Mouse (Mus musculus): Measurements from ENCODE around the gene Hibch. TPM values are rescaled to one million over a fixed set of nuclear protein-coding genes. Genes with fewer than 3 reads are reported as not detected.
A peak's percentile ranks its signal among the peaks of the same experiment; 100 is the strongest.
"Not testable (repeated sequence)": the region's sequence is repeated elsewhere in the genome, so short reads cannot be mapped to it uniquely, and the experiment has no call there.

The Hibch gene
- polyA plus RNA-seq, 1 experiment from 2014 or later = 28.3 TPM

DNA sequence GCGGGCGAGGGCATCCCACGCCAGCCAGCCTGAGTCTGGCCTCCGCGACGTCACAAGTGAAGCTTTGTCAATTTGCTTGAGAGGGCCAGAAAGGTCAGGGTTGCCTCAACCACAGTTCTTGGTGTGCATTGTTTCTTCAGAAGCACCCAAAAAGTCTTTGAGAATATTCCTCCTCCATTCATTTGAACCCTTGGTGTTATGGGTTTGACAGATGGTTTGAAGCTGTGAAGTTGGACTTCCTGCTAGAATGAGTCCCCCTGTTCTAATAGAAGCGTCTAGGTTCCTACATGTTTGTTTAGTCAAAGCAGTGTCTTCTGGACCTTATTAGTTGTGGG, 26.9 kb upstream of the Hibch start:
- no peaks in the 10 kb centered on the region for H3K36me3 ChIP-seq
- H3K4me1 ChIP-seq (replicated peaks) = peaks cover 19% of the 10 kb centered on the region
- DNase-seq (ENCODE audit: low spot score) = no peak
- H3K4me3 ChIP-seq = peak overlapping the region; percentile 68
- WGBS = 3% methylated on average over 7 of the region's 7 CpGs
- H3K9me3 ChIP-seq = no peaks in the 10 kb centered on the region
- H3K27ac ChIP-seq = peak overlapping the region; percentile 90
- no peaks in the 10 kb centered on the region for H3K27me3 ChIP-seq (ENCODE audit: insufficient read depth, poor library complexity, severe bottlenecking)

DNA sequence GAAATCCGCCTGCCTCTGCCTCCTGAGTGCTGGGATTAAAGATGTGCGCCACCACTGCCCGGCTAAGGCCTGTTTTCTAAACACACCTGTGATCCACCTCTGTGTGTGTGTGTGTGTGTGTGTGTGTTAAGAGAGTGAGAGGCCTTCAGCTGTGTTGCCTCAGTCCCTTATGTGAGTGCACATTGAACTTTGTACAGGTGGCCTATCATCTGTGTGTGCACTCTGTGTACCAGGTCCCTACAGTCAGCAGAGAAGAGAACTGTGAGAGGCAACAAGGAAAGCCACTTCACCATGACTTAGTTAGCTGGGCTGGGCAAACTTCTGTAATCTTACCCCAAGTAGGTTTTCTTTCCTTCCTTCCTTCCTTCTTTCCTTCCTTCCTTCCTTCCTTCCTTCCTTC, 5.6 kb upstream of the Hibch start:
- WGBS = 97% methylated on average over 3 of the region's 3 CpGs
- DNase-seq (ENCODE audit: low spot score) = no peak
- H3K9me3 ChIP-seq = no peaks in the 10 kb centered on the region

DNA sequence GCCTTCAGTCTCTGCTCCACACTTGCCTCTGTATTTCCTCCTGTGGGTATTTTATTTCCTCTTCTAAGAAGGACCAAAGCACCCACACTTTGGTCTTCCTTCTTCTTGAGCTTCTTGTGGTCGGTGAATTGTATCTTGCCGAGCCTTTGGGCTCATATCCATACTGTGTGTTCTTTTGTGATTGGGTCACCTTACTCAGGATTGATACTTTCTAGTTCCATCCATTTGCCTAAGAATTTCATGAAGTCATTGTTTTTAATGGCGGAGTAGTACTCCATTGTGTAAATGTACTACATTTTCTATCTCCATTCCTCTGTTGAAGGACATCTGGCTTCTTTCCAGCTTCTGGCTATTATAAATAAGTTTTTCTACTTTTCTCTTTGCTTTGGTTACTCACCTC, 375 bp upstream of the Hibch start:
- Histone ChIP-seq H3K9me3 (no peaks in the 10 kb centered on the region), H3K36me3 (no peaks in the 10 kb centered on the region), H3K27ac (peak overlapping the region; percentile 89; the same call in 1 of the 2 replicates), H3K4me1 (replicated peaks) (peaks cover 12% of the 10 kb centered on the region), H3K27me3 (ENCODE audit: insufficient read depth, poor library complexity, severe bottlenecking) (no peaks in the 10 kb centered on the region), H3K4me3 (peak overlapping the region; percentile 69)
- DNase-seq (ENCODE audit: low spot score) = no peak
- 21% methylated on average over 3 of the region's 3 CpGs for whole genome bisulfite sequencing

More for the DNA sequence above, 5.6 kb upstream of the Hibch start:
- Histone ChIP-seq H3K36me3 (no peaks in the 10 kb centered on the region), H3K4me3 (no peak overlapping the region), H3K4me1 (replicated peaks) (0 out of 2 replicates have a peak, but pooled peaks cover 1% of the 10 kb centered on the region), H3K27me3 (ENCODE audit: insufficient read depth, poor library complexity, severe bottlenecking) (no peaks in the 10 kb centered on the region), H3K27ac (no peak overlapping the region)

DNA sequence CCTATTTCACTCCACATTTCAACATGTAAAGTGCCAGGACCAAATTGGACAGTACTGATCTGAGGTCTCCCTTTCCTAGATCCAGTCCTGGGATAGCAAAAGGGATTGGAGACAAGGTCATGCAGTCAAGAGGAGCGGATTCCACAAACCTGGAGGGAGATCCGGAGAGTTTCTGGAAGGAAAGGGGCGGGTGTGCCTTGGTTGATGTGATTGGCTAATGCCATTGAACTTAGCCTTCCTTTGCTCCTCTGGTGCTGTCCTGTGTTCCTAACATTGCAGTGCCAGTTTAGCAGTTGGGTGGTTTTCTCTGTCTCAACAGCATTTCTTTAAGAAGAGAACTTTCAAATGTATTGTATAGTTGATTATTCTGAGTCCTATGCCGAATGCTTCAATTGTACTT, 1.8 kb downstream of the Hibch start:
- Histone ChIP-seq H3K4me1 (replicated peaks) (peaks cover 12% of the 10 kb centered on the region), H3K27me3 (ENCODE audit: insufficient read depth, poor library complexity, severe bottlenecking) (no peaks in the 10 kb centered on the region), H3K4me3 (no peak overlapping the region), H3K9me3 (no peaks in the 10 kb centered on the region), H3K36me3 (no peaks in the 10 kb centered on the region), H3K27ac (no peak overlapping the region)
- DNase-seq (ENCODE audit: low spot score) = no peak
- 88% methylated on average over 4 of the region's 4 CpGs for WGBS

DNA sequence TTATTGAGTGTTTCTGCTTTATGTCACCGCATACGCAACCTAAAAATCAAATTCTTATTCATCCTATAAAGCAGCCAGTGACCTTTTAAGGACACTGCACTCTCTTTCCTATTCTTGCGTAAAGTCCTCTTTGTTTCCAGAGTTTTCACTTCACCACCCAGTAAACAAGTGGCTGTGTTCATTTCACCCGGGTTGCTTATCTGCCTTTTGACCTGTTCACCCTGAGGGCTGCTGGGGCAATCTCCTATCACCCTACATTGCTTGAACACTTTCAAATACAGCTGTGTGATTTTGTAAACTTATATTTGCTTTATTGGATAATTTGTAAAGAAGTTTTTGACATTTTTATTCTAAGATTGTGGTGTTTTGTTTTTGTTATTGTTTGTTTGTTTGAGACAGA, 4.7 kb downstream of the Hibch start:
- H3K27me3 ChIP-seq (ENCODE audit: insufficient read depth, poor library complexity, severe bottlenecking) = no peaks in the 10 kb centered on the region
- H3K27ac ChIP-seq = no peak overlapping the region
- no peaks in the 10 kb centered on the region for H3K9me3 ChIP-seq
- no peak overlapping the region for H3K4me3 ChIP-seq
- WGBS = 72% methylated on average over 4 of the region's 4 CpGs
- H3K4me1 ChIP-seq (replicated peaks) = peaks cover 9% of the 10 kb centered on the region
- H3K36me3 ChIP-seq = no peaks in the 10 kb centered on the region
- DNase-seq (ENCODE audit: low spot score) = no peak

DNA sequence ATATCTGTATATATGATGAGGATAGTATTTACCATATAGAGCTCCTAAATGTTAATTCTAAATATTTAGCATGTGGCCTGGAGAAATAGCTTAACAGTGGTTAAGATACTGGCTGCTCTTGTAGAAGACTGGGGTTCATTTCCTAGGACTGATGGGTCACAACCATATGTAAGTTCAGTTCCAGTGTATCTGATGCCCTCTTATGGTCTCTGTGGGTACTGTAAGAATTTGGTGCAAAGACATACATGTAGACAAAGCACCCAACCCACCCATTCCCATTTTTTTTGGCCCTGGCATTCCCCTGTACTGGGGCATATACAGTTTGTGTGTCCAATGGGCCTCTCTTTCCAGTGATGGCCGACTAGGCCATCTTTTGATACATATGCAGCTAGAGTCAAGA, 9.3 kb downstream of the Hibch start:
- WGBS = 69% methylated on average over 1 of the region's 1 CpGs

DNA sequence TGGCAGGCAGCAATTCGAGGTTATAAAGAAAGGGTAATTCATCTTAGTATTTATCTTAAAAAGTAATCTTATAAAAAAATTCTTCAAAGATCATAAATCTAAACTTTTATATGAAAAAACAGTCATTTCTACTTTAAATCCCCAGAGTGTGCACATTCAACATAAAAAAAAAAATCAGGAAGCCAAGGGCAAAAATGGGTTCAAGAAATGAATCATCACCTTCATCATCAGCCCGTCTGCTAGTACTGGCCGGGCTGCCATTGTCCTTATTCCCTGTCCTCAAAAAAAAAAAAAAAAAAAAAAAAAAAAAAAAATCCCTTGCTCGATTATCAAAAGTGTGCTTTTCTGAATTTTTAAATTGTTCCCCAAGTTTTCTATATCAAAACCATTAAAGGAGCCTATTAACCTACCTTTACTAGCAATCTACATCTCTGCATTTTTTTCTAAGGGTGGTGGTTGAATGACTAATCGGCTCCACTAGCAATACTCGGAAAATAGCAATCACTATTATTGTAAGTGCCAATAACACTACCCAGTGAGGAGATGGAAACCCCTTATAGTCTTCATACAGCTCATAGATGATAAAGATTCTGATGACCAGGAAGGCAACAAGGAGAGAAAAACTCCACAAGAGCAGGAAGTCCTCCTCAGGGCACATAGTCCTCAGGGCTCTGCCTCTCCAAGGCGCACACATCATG, 11.3 kb downstream of the Hibch start:
- DNase-seq (ENCODE audit: low spot score) = no peak
- Histone ChIP-seq H3K27me3 (ENCODE audit: insufficient read depth, poor library complexity, severe bottlenecking) (no peaks in the 10 kb centered on the region), H3K4me1 (replicated peaks) (no peaks in the 10 kb centered on the region), H3K9me3 (no peaks in the 10 kb centered on the region), H3K4me3 (no peak overlapping the region), H3K27ac (no peak overlapping the region), H3K36me3 (0 out of 2 replicates have a peak, but pooled peaks cover 7% of the 10 kb centered on the region)
- WGBS = 92% methylated on average over 7 of the region's 7 CpGs

More for the DNA sequence above, 9.3 kb downstream of the Hibch start:
- not testable (repeated sequence) for H3K36me3 ChIP-seq; H3K4me1 ChIP-seq (replicated peaks); H3K27ac ChIP-seq; H3K27me3 ChIP-seq (ENCODE audit: insufficient read depth, poor library complexity, severe bottlenecking); H3K9me3 ChIP-seq; DNase-seq (ENCODE audit: low spot score); H3K4me3 ChIP-seq

DNA sequence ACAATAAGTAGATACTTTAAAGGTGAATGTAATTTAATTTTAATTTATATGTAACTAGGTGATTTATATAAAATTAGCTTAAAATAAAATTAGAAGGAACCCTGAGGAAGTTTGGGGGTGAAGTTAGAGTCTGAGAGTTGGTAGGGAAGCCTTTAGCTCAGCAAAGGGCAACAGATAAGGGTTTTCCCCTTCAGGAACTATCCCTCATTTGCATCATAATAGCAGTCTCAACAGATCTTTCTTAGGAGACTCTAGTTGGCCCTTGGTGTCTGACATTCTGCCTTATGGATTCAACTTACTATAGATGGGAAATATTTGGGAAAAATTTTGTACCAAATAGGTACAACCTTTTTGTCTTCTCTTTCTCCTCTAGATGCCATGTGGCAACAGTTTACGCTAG, 19.5 kb downstream of the Hibch start:
- Histone ChIP-seq H3K4me3 (no peak overlapping the region), H3K27me3 (ENCODE audit: insufficient read depth, poor library complexity, severe bottlenecking) (no peaks in the 10 kb centered on the region), H3K9me3 (no peaks in the 10 kb centered on the region), H3K4me1 (replicated peaks) (no peaks in the 10 kb centered on the region), H3K27ac (no peak overlapping the region), H3K36me3 (0 out of 2 replicates have a peak, but pooled peaks cover 11% of the 10 kb centered on the region)
- DNase-seq (ENCODE audit: low spot score) = no peak
- WGBS = 91% methylated on average over 1 of the region's 1 CpGs

DNA sequence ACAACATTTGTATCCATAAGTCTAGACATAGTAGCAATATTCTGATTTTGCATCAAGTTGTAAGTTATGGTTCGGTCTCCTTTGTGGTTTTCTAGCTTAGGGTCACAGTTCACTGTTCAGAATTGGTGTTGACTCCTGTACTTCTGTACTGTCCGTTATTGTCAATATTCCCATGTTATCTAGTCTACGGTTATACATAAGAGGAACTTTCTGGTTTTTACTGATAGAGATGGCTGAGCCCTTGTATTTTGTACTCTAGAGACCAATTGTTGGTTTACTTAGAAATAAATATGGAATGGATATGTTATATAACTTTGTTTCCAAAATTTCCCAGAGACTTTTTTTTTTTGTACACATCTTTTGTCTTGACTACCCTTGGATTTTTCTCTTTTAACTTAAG, 21.3 kb downstream of the Hibch start:
- no peaks in the 10 kb centered on the region for H3K4me1 ChIP-seq (replicated peaks)
- WGBS = 95% methylated on average over 3 of the region's 3 CpGs

DNA sequence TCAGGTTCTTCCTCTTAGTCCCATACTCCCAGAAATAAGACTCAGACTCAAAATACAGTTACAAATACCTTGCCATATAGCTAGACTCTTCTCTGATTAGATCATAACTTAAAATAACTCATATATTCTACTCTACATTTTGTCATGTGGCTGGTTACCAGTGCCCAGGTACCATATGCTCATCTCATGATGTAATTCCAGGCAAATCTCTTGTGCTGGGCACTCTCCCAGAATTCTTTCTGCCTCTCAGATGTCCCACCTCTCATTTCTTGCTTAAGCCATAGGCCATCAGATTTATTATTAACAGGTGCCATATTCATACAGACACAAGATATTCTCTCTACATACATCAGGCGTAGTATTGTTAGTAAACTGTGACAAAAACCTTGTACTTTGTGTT, 23.1 kb downstream of the Hibch start:
- Histone ChIP-seq H3K4me1 (replicated peaks) (no peaks in the 10 kb centered on the region), H3K27ac (no peak overlapping the region), H3K4me3 (no peak overlapping the region), H3K36me3 (0 out of 2 replicates have a peak, but pooled peaks cover 4% of the 10 kb centered on the region), H3K9me3 (no peaks in the 10 kb centered on the region), H3K27me3 (ENCODE audit: insufficient read depth, poor library complexity, severe bottlenecking) (no peaks in the 10 kb centered on the region)
- DNase-seq (ENCODE audit: low spot score) = no peak
- WGBS = 89% methylated on average over 1 of the region's 1 CpGs

More for the DNA sequence above, 21.3 kb downstream of the Hibch start:
- H3K36me3 ChIP-seq = 0 out of 2 replicates have a peak, but pooled peaks cover 4% of the 10 kb centered on the region
- no peak for DNase-seq (ENCODE audit: low spot score)
- H3K27ac ChIP-seq = no peak overlapping the region
- no peaks in the 10 kb centered on the region for H3K27me3 ChIP-seq (ENCODE audit: insufficient read depth, poor library complexity, severe bottlenecking)
- no peaks in the 10 kb centered on the region for H3K9me3 ChIP-seq
- H3K4me3 ChIP-seq = no peak overlapping the region

DNA sequence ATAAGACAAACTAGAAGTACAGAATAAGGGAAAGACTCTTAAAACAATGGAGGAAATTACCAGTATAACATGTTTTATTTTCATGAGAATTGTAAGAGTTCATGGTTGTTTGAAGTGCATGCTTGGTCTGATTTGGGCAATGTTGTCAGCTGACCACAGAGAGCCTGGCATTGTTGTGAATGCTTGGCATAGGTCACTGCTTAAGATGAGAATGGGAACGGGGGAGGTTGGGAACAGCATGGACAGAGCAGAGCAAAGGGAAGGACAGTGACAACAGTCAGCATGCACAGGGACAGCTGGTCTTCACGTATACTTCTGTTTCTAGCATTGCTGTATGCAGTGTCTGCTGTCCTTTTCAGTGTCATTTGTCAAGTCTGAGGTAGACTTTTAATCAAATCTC, 39.5 kb downstream of the Hibch start:
- no peaks in the 10 kb centered on the region for H3K4me1 ChIP-seq (replicated peaks)
- H3K36me3 ChIP-seq = peaks cover 8% of the 10 kb centered on the region; the same call in 1 of the 2 replicates
- no peaks in the 10 kb centered on the region for H3K27me3 ChIP-seq (ENCODE audit: insufficient read depth, poor library complexity, severe bottlenecking)
- 86% methylated on average over 2 of the region's 2 CpGs for WGBS
- DNase-seq (ENCODE audit: low spot score) = no peak
- no peak overlapping the region for H3K4me3 ChIP-seq
- no peaks in the 10 kb centered on the region for H3K9me3 ChIP-seq
- H3K27ac ChIP-seq = no peak overlapping the region

DNA sequence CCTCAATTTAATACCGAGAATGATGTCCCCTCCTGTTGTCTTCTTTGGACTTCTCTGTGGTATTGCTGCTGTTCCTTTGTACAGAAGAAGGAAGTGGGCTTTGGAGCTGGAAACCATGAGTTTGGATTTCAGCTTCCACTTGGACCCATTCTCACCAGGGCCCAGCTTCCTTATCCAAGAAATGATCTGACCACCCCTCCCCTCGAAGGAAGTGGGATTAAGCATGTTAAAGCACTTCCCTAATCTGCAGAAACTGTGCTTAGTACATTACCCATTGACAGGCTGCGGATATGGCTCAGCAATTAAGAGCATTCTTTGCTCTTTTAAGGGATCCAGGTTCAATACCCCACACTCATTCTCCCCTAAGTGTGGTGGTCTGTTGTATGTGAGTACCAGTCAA, 65.1 kb downstream of the Hibch start:
- H3K27me3 ChIP-seq (ENCODE audit: insufficient read depth, poor library complexity, severe bottlenecking) = no peaks in the 10 kb centered on the region
- no peak overlapping the region for H3K4me3 ChIP-seq
- DNase-seq (ENCODE audit: low spot score) = no peak
- no peak overlapping the region for H3K27ac ChIP-seq
- 87% methylated on average over 3 of the region's 3 CpGs for WGBS
- H3K4me1 ChIP-seq (replicated peaks) = no peaks in the 10 kb centered on the region
- H3K36me3 ChIP-seq = 0 out of 2 replicates have a peak, but pooled peaks cover 3% of the 10 kb centered on the region
- H3K9me3 ChIP-seq = no peaks in the 10 kb centered on the region

DNA sequence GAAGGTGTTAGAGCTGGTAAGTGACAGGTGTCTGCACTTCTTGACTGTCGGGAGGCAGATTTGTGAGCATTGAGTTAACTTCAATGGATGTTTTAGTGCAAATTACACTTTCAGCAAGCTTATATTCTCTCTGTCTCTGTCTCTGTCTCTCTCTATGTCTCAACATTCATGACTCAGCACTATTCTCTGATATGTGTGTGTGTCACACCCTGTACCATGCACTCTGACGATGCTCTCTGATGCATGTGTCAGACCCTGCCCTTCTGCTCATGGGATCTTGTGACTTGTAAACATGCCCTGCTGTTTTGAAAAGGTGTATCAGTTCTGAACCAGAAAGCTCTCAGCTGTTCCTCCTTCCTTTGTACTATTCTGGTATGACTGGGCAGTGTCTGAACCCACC, 71.9 kb downstream of the Hibch start:
- no peak for DNase-seq (ENCODE audit: low spot score)
- Histone ChIP-seq H3K27me3 (ENCODE audit: insufficient read depth, poor library complexity, severe bottlenecking) (no peaks in the 10 kb centered on the region), H3K4me3 (no peak overlapping the region), H3K4me1 (replicated peaks) (no peaks in the 10 kb centered on the region), H3K36me3 (no peaks in the 10 kb centered on the region), H3K9me3 (no peaks in the 10 kb centered on the region), H3K27ac (no peak overlapping the region)
- WGBS = 93% methylated on average over 2 of the region's 2 CpGs

DNA sequence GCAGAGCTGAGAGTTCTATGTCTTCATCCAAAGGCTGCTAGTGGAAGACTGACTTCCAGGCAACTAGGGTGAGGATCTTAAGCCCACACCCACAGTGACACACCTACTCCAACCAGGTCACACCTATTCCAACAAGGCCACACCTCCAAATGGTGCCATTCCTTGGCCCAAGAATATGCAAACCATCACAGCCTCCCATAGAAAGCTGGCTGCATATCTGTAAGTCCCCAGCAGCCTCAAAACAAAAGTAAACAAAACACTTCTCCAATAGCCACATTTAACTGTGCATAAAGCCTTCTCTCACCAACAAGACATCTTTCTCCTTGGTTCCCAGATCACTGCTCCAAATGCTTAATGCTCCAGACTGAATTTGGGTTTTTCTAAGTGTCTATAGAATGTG, 74.2 kb downstream of the Hibch start:
- not testable (repeated sequence) for H3K4me3 ChIP-seq; H3K27me3 ChIP-seq (ENCODE audit: insufficient read depth, poor library complexity, severe bottlenecking); H3K4me1 ChIP-seq (replicated peaks); H3K36me3 ChIP-seq; DNase-seq (ENCODE audit: low spot score); H3K9me3 ChIP-seq; H3K27ac ChIP-seq
